Mouse (Mus musculus) heart, postnatal 4 days (tissue): ENCODE measurements around the gene Arfgap3. TPM values are rescaled to one million over a fixed set of nuclear protein-coding genes. Genes with fewer than 3 reads are reported as not detected.
"Not testable (repeated sequence)": the region's sequence is repeated elsewhere in the genome, so short reads cannot be mapped to it uniquely, and the experiment has no call there.

Experiments
- DNase-seq: peaks from one replicate; pipeline ENCODE4 v3.0.0; 2021
- total RNA-seq, 2 experiments: library from RNA; stranded (reverse); gene quantifications; 2 replicates each; pipeline ENCODE4 v1.2.3; 2021

The Arfgap3 gene
- total RNA-seq, 2 experiments from 2014 or later: 21.5 to 22.6 TPM

GRCm38 (mm10) chr15:83293706-83294645 lies 56.1 kb downstream of the Arfgap3 start:
- DNase-seq: peak; percentile 54

- peak; percentile 47 for DNase-seq
Observed at GRCm38 (mm10) chr15:83293144-83293543, 56.9 kb downstream of the Arfgap3 start.

GRCm38 (mm10) chr15:83292261-83293056 lies 57.6 kb downstream of the Arfgap3 start:
- no peak for DNase-seq

- no peak for DNase-seq
Observed at GRCm38 (mm10) chr15:83290899-83291298, 59.1 kb downstream of the Arfgap3 start.

- no peak for DNase-seq
Observed at GRCm38 (mm10) chr15:83284828-83285227, 65.2 kb downstream of the Arfgap3 start.

GRCm38 (mm10) chr15:83282397-83282796 lies 67.7 kb downstream of the Arfgap3 start:
- DNase-seq: no peak

GRCm38 (mm10) chr15:83281303-83281702 lies 68.7 kb downstream of the Arfgap3 start:
- DNase-seq: no peak

- DNase-seq: no peak
Observed at GRCm38 (mm10) chr15:83278579-83278978, 71.5 kb downstream of the Arfgap3 start.

DNA sequence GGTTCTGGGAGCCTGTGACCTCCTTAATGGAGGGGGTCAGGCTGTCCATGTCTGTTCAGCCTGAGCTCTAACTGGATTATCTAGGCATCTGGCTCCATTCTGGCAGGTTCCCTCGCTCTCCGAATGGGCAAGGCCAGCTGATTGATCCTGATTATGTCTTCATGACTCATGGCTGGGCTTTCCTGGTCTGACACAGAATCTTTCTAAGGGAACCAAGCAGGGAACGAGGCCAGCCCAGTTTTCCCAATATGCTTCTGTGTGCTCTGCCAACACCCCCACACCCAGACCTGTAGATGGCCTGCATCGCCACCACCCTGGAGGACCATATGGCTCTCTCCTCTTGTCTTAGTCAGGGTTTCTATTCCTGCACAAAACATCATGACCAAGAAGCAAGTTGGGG lies 72.6 kb downstream of the Arfgap3 start:
- DNase-seq: no peak

DNA sequence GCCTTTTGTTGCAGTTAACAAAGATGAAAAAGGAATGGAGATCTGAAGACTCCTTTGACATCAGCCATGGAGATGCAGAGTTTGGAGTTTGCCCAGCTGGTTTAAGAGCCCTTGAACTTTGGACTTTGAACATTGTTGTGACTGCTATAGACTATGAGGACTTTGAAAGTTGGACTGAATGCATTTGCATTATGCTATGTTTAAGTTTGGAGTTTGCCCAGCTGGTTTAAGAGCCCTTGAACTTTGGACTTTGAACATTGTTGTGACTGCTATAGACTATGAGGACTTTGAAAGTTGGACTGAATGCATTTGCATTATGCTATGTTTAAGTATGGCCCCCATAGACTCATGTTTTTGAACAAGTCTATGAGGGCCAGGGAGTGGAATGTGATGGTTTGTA lies 75.8 kb downstream of the Arfgap3 start:
- not testable (repeated sequence) for DNase-seq

DNA sequence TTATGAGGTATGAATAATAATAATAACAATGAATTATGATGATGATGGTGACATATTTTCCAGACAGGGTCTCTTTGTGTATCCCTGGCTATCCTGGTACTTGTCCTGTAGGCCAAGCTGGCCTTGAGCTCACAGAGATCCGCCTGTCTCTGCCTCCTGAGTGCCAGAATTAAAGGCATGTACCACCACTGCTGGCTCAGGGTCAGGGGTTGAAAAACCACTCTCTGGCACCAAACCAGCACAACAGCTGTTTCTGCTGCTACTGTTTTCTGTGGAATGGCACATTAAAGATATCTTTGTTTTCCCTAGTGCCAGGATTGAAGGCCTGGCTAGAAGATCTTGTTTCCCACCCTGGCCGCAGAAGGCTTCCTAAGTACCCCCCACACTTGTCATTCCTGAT lies 77.0 kb downstream of the Arfgap3 start:
- DNase-seq: no peak

GRCm38 (mm10) chr15:83271221-83271620 lies 78.8 kb downstream of the Arfgap3 start:
- not testable (repeated sequence) for DNase-seq

GRCm38 (mm10) chr15:83269985-83270384 lies 80.1 kb downstream of the Arfgap3 start:
- not testable (repeated sequence) for DNase-seq

- peak; percentile 40 for DNase-seq
Observed at GRCm38 (mm10) chr15:83268428-83268827, 81.6 kb downstream of the Arfgap3 start.

DNA sequence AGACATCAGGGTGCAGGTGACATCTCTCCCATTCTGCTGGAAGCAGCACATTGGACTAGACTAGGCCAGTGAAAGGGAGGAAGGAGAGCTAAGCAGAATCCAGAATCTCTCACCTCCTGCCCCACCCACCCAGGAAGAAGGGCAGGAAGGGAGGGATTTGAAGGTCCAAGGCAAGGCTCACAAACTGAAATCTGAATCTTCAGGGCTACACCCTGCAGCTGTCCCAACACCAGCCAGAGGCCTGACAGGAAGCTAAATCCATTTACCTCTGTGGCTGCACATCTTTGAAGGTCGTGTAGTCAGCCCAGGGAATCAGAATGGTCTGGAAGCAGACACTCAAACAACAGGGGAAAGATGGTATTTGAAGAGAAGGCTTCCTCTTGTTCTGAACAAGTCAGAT lies 84.8 kb downstream of the Arfgap3 start:
- DNase-seq: no peak

DNA sequence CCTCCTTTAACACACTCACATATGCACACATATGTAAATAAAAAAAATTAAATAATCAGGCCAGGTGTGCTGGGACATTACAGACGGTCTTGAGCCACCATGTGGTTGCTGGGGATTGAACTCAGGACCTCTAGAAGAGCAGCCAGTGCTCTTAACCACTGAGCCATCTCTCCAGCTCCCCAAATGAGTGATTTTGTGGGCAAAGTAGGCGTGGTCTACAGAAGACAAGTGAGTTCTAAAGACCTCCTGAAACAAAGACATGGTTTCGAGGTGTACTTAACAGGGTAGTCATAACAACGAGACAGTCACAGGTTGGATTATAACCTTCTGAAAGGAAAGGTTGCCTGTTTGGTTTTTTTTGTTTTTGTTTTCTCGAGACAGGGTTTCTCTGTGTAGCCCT lies 86.6 kb downstream of the Arfgap3 start:
- DNase-seq: no peak

- peak; percentile 35 for DNase-seq
Observed at GRCm38 (mm10) chr15:83257906-83258305, 92.1 kb downstream of the Arfgap3 start.

- DNase-seq: no peak
Observed at GRCm38 (mm10) chr15:83256491-83256890, 93.6 kb downstream of the Arfgap3 start.

DNA sequence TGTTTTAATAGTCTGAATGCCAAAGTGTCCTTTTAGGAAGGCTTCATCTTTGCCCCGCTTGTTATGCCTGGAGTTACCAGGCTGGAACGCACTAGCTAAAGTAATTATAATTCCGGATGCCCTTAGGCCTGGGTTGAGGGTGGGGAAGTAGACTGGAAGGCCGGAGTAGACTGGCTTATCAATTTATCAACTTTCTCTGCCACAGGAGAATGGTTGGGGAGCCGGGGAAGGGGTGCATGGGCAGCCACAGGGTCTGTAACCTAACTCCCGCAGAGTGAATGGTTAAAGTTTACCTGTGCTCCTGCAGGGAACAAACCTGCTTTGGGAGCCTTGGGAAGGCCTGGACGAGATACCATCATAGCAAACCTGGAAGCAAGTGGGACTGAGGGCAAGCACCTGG lies 94.1 kb downstream of the Arfgap3 start:
- no peak for DNase-seq

- no peak for DNase-seq
Observed at GRCm38 (mm10) chr15:83255191-83255782, 94.8 kb downstream of the Arfgap3 start.

DNA sequence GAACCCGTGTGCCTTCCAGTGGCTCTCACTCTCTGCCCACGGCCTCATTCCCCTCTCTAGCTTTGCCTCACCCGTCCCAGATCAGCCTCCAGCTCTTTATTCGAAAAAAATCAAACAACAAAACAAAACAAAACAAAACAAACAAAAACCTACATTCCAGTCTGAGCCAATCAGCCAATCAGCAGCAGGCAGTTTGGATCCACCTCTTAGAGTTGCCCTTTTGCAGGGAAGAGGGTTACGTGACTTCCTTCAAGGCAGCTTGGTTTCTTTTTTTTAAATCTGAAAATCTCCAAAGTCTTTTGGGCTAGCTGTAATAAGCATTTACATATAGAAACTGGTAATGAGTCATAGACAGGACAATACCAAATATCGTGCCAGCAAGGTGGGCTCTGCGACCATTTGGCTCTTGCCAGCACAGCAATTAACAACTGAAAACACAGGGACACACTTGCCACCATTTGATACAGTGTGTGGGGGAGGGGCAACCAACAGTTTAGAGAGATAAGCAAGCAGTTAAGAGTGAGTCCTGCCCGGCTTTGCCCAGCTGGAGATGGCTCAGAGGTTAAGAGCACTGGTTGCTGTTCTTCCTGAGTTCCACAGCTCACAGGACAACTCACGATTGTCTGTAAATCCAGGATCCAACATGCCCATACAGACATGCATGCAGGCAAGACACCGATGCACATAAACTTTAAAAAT lies 95.5 kb downstream of the Arfgap3 start:
- DNase-seq: no peak

- peak; percentile 45 for DNase-seq
Observed at GRCm38 (mm10) chr15:83252060-83252459, 98.0 kb downstream of the Arfgap3 start.
